Mouse (Mus musculus) heart, embryonic 13.5 days (tissue): ENCODE measurements around the gene Syt5. TPM values are rescaled to one million over a fixed set of nuclear protein-coding genes. Genes with fewer than 3 reads are reported as not detected.
"Not testable (repeated sequence)": the region's sequence is repeated elsewhere in the genome, so short reads cannot be mapped to it uniquely, and the experiment has no call there.

Experiments
- ATAC-seq: fragments of 200-750 bp; cut with Nextera tagmentation; 2 replicates; pipeline ENCODE4 v1.8.0; 2017; ENCODE audit warnings: moderate TSS enrichment; ENCODE audit not compliant: insufficient number of reproducible peaks, low FRiP score, low TSS enrichment; ENCODE audit errors: extremely low read depth
- H3K27ac ChIP-seq: fragments of 300-500 bp; sonication (generic); replicated peaks from 2 replicates; pipeline ENCODE4 v1.5.1; 2015; ENCODE audit warnings: moderate library complexity, mild to moderate bottlenecking, inconsistent platforms
- H3K27me3 ChIP-seq: fragments of 300-500 bp; sonication (generic); replicated peaks from 2 replicates; pipeline ENCODE4 v1.6.1; 2015; ENCODE audit warnings: mild to moderate bottlenecking, inconsistent platforms
- H3K36me3 ChIP-seq: fragments of 300-500 bp; sonication (generic); 2 replicates; pipeline ENCODE4 v1.6.1; 2015; ENCODE audit warnings: mild to moderate bottlenecking, inconsistent platforms
- H3K4me1 ChIP-seq: fragments of 300-500 bp; sonication (generic); 2 replicates; pipeline ENCODE4 v1.6.1; 2015; ENCODE audit warnings: inconsistent platforms
- H3K4me2 ChIP-seq: fragments of 300-500 bp; sonication (generic); 2 replicates; pipeline ENCODE4 v1.6.1; 2015; ENCODE audit warnings: inconsistent platforms, mild to moderate bottlenecking, moderate library complexity
- H3K4me3 ChIP-seq: fragments of 300-500 bp; sonication (generic); 2 replicates; pipeline ENCODE4 v1.5.1; 2015; ENCODE audit warnings: moderate library complexity, mild to moderate bottlenecking, inconsistent platforms
- H3K9ac ChIP-seq: fragments of 300-500 bp; sonication (generic); 2 replicates; pipeline ENCODE4 v1.6.1; 2015; ENCODE audit warnings: inconsistent platforms, mild to moderate bottlenecking, moderate library complexity
- H3K9me3 ChIP-seq: fragments of 300-500 bp; sonication (generic); 2 replicates; pipeline ENCODE4 v1.6.1; 2016; ENCODE audit warnings: inconsistent platforms
- WGBS: fragments of 180-500 bp; shearing (Covaris S2); methylation state at CpG from one replicate; pipeline ENCODE4 v1.1.7; 2015; ENCODE audit warnings: mixed read lengths; 5-methylcytosine and 5-hydroxymethylcytosine counted together
- polyA plus RNA-seq: library from polyadenylated mRNA; unstranded; fragments of >200 nt; fragmentation: Nextera tagmentation; extraction: Ambion mirVana; gene quantifications from 2 replicates; pipeline ENCODE4 v1.2.1, GENCODE M21; 2015

The Syt5 gene
- polyA plus RNA-seq, 1 experiment from 2014 or later: 2.7 TPM

DNA sequence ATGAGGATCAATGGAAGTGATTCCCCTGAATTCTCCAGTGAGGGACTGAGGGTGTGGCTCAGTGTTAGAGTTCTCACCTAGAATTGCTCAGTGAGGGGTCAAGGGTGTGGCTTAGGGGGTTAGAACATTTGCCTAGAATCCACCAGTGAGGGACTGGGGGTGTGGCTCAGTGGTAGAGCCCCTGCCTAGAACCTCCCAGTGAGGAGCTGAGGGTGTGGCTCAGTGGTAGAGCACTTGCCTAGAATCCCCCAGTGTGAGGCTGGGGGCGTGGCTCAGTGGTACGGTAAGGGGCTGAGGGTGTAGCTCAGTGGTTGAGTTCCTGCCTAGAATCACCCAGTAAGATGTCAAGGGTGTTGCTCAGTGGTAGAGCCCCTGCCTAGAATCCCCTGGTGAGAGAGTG, 8.3 kb downstream of the Syt5 start:
- WGBS: 89% methylated on average over 2 of the region's 2 CpGs
- Histone ChIP-seq H3K36me3 (no peaks in the 10 kb centered on the region), H3K4me1 (no peaks in the 10 kb centered on the region), H3K27me3 (peaks cover 33% of the 10 kb centered on the region), H3K4me2 (no peak overlapping the region), H3K4me3 (no peak overlapping the region), H3K9ac (no peak overlapping the region), H3K27ac (no peak overlapping the region), H3K9me3 (no peaks in the 10 kb centered on the region)
- no peak for ATAC-seq

GRCm38 (mm10) chr7:4537181-4537580, 10.2 kb downstream of the Syt5 start:
- WGBS: 55% methylated on average over 4 of the region's 4 CpGs

DNA sequence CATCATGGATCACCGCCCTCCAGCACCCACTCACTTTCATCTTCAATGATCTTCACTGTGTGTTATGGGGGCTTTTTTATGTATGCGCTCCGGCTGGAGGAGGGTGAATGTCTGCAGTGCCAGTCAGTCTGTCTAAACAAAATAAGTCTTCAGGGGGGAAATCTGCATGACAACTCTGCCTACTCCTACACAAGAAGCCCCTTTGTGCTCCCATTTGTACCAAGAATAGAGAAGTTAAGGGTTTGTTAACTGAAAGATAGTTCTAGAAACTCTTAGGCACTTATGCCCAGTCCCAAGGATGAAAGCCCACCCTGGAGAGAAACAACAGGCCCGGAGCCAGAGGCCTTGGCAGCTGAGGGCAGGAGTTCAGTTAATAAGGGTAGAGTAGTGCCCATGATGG, 11.0 kb downstream of the Syt5 start:
- H3K9me3 ChIP-seq: no peaks in the 10 kb centered on the region
- H3K36me3 ChIP-seq: no peaks in the 10 kb centered on the region
- 85% methylated on average over 4 of the region's 4 CpGs for WGBS
- ATAC-seq: no peak
- no peak overlapping the region for H3K4me3 ChIP-seq
- peaks cover 6% of the 10 kb centered on the region for H3K4me1 ChIP-seq
- peaks cover 29% of the 10 kb centered on the region; the same call in 1 of the 2 replicates for H3K27me3 ChIP-seq
- no peak overlapping the region for H3K4me2 ChIP-seq
- no peak overlapping the region for H3K27ac ChIP-seq
- H3K9ac ChIP-seq: no peak overlapping the region

More at GRCm38 (mm10) chr7:4537181-4537580, 10.2 kb downstream of the Syt5 start:
- H3K27ac ChIP-seq: no peak overlapping the region
- H3K4me2 ChIP-seq: no peak overlapping the region
- no peaks in the 10 kb centered on the region for H3K4me1 ChIP-seq
- peaks cover 26% of the 10 kb centered on the region for H3K27me3 ChIP-seq
- no peaks in the 10 kb centered on the region for H3K36me3 ChIP-seq
- no peaks in the 10 kb centered on the region for H3K9me3 ChIP-seq
- H3K4me3 ChIP-seq: no peak overlapping the region
- ATAC-seq: no peak
- H3K9ac ChIP-seq: no peak overlapping the region

DNA sequence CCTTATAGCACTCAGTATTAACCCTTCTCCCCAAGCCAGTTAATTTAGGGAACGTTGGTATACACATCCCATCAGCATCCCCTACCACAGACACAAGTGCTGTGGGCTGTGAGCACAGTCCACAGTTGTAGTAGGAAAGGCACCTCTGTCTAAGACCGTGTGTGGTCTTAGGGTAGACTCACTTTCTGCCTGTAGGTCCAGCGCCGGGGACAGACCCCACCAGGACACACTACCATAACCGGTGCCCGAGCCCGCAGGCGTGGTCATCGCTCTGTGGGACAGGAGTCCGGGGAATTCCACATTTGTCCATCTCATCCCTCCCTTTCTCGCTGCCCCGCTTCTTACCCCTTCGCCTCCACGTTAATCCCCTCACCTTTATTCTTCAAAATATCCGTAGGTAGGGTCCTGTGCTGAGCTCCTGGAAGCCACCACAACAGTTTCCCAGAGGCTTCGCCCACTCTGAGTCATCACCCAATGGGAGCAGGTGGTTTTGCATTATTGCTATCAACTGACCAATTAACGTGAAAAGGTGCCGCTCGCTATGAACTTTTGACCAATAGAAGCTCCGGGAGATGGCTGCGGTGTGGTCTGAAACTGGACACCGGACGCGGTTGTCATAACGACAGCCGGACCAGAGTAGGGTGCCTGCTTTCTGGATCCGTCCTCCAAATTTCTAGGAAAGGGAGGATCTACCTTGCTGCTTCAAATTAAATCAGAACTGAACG, 15.2 kb downstream of the Syt5 start, which contains the start of gene Dnaaf3:
Dnaaf3 (minus strand) TSS at position 449 of the 725 bp plus-strand sequence.
- Histone ChIP-seq H3K27ac (no peak within 1 kb of the TSS), H3K36me3 (no peaks in the 10 kb centered on the region), H3K9ac (peak within 1 kb of the TSS; percentile 72), H3K9me3 (no peaks in the 10 kb centered on the region), H3K4me3 (peak within 1 kb of the TSS; percentile 50), H3K27me3 (peaks cover 43% of the 10 kb centered on the region), H3K4me1 (peaks cover 10% of the 10 kb centered on the region), H3K4me2 (peak within 1 kb of the TSS; percentile 74)
- peak; percentile 77 for ATAC-seq
- WGBS: 4% methylated on average over 28 of the region's 28 CpGs

- H3K27ac ChIP-seq, H3K36me3 ChIP-seq, ATAC-seq, H3K4me2 ChIP-seq, H3K9me3 ChIP-seq, H3K4me3 ChIP-seq, H3K9ac ChIP-seq: not testable (repeated sequence)
- 33% methylated on average over 8 of the region's 8 CpGs for WGBS
- peaks cover 44% of the 10 kb centered on the region for H3K27me3 ChIP-seq
- peaks cover 23% of the 10 kb centered on the region for H3K4me1 ChIP-seq
Measured at GRCm38 (mm10) chr7:4530166-4530565, 17.2 kb downstream of the Syt5 start.

DNA sequence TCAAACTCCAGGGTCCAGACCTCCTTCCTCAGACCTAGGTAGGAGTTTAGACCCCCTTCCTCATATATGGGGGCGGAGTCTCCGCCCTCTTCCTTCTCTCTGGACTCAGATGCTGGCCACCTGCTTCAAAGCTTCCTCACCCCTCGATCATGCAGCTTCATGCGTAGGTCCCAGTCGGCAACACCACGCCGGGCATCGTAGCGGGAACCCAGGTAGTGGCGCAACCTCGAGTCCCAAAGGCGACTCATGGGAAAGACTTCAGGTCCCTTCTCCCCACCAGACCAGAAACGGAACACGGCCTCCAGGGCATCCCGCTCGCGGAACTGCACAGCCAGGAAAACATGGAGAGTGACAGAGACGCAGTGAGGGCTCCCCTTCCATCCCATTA, 20.0 kb downstream of the Syt5 start:
- Histone ChIP-seq H3K27me3 (peaks cover 40% of the 10 kb centered on the region), H3K4me1 (peaks cover 40% of the 10 kb centered on the region), H3K36me3 (no peaks in the 10 kb centered on the region), H3K9me3 (no peaks in the 10 kb centered on the region), H3K4me2 (peak overlapping the region; percentile 70), H3K4me3 (peak overlapping the region; percentile 44; the same call in 1 of the 2 replicates), H3K27ac (no peak overlapping the region), H3K9ac (peak overlapping the region; percentile 76; the same call in 1 of the 2 replicates)
- no peak for ATAC-seq
- 42% methylated on average over 18 of the region's 18 CpGs for WGBS

- 20% methylated on average over 40 of the region's 40 CpGs for WGBS
- peaks cover 35% of the 10 kb centered on the region for H3K4me1 ChIP-seq
- H3K4me2 ChIP-seq: peak overlapping the region; percentile 70
- H3K4me3 ChIP-seq: peak overlapping the region; percentile 44
- ATAC-seq: peak; percentile 53
- peak overlapping the region; percentile 49 for H3K27ac ChIP-seq
- H3K27me3 ChIP-seq: peaks cover 36% of the 10 kb centered on the region
- H3K36me3 ChIP-seq: no peaks in the 10 kb centered on the region
- H3K9ac ChIP-seq: peak overlapping the region; percentile 76
- H3K9me3 ChIP-seq: no peaks in the 10 kb centered on the region
Measured at GRCm38 (mm10) chr7:4526341-4527301, 20.7 kb downstream of the Syt5 start.

DNA sequence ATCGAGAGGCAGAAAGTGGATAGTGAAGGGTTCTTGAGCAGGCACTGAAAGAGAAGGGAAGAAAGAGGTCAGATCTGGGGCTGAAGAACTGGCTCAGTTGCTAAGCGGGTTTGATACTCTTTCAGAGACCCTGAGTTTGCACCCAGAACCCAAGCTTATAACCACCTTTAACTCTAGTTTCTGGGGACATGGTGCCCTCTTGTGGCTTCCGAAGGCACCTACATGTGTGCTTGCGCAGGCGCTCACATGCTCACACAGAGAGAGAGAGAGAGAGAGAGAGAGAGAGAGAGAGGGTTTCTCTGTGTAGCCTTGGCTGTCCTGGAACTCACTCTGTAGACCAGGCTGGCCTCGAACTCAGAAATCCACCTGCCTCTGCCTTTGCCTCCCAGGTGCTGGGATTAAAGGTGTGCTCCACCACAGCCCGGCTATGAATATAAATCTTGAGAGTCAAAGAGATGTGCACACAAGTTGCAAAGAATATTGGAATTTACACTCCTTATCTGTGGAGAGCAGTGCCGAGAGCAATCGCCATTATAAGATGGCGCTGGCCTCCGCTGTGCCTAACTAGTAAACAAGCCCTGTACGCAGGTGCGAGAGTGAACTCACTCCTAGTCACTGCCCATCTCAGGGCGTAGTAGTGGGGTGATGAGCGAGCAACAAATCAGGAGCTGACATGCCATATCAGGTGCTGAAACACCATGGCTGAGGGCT, 23.0 kb downstream of the Syt5 start, which contains the start of gene Tnni3:
Tnni3 (minus strand) TSS at position 18 of the 711 bp plus-strand sequence.
- peaks cover 12% of the 10 kb centered on the region for H3K36me3 ChIP-seq
- peak within 1 kb of the TSS; percentile 93 for H3K9ac ChIP-seq
- peak within 1 kb of the TSS; percentile 76 for H3K4me2 ChIP-seq
- ATAC-seq, H3K9me3 ChIP-seq: not testable (repeated sequence)
- H3K4me1 ChIP-seq: peaks cover 51% of the 10 kb centered on the region
- 67% methylated on average over 15 of the region's 15 CpGs for WGBS
- H3K27me3 ChIP-seq: peaks cover 21% of the 10 kb centered on the region
- H3K4me3 ChIP-seq: peak within 1 kb of the TSS; percentile 72
- H3K27ac ChIP-seq: peak within 1 kb of the TSS; percentile 96

DNA sequence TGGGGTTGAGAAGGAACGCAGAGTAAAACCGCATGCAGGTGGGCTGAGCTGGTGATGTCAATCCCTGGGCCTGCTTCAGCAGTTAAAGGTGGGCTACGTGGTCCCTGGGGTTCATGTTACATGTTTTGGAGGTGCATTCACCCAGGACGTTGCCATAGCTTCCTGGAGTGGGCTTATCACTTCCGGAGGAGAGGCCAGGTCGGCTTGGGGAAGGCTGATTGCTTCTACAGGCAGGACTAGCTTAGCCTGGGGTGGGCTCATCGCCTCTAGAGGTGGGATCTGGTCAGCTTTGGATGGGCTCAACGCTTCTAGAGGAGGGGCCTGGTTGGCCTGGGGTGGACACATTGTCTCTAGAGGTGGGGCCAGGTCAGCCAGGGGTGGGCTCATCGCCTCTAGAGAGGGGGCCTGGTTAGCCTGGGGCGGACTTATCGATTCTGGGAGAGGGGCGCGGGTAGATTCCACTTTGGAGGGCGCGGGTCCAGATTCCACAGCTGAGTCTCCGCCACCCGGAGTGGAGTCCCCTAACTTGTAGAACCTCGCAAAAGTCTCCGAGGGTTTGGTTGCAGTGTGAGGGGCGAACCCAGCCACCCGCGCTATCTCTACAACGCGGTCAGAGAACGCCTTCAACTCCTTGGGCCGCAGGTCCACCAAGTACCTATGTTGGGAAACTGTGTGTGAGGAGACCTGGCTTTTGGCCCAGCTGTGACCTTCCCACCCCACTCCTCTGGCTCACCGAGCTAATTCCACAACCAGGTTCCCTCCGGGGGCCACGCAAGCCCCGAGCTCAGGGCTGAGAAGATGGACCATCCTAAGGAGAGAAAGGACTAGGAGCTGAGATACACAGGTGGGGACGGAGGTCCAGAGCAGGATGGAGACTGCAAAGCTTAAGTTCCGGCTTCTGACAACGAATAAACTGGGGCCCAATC, 23.9 kb downstream of the Syt5 start:
- ATAC-seq: no peak
- Histone ChIP-seq H3K4me2 (peak overlapping the region; percentile 76), H3K27ac (peak overlapping the region; percentile 96), H3K36me3 (peaks cover 21% of the 10 kb centered on the region), H3K9me3 (no peaks in the 10 kb centered on the region), H3K4me3 (peak overlapping the region; percentile 72), H3K9ac (peak overlapping the region; percentile 93), H3K27me3 (peaks cover 16% of the 10 kb centered on the region), H3K4me1 (peaks cover 60% of the 10 kb centered on the region)
- WGBS: 80% methylated on average over 33 of the region's 33 CpGs

- Histone ChIP-seq H3K9ac (peak overlapping the region; percentile 93), H3K27ac (peak overlapping the region; percentile 96), H3K4me1 (peaks cover 63% of the 10 kb centered on the region), H3K4me3 (peak overlapping the region; percentile 72), H3K4me2 (peak overlapping the region; percentile 76), H3K9me3 (no peaks in the 10 kb centered on the region), H3K27me3 (peaks cover 7% of the 10 kb centered on the region), H3K36me3 (peaks cover 31% of the 10 kb centered on the region)
- 35% methylated on average over 6 of the region's 6 CpGs for WGBS
- peak; percentile 65; the same call in 1 of the 2 replicates for ATAC-seq
Measured at GRCm38 (mm10) chr7:4522292-4522691, 25.0 kb downstream of the Syt5 start.
